Mouse (Mus musculus) forebrain, embryonic 10.5 days (tissue): Measurements from ENCODE around the gene Tedc1. TPM values are rescaled to one million over a fixed set of nuclear protein-coding genes. Genes with fewer than 3 reads are reported as not detected.

Experiments
- polyA plus RNA-seq: library from polyadenylated mRNA; unstranded; fragments of >200 nt; fragmentation: Nextera tagmentation; extraction: Ambion mirVana; gene quantifications from 2 replicates; pipeline ENCODE4 v1.2.1, GENCODE M21; 2016

The Tedc1 gene
- polyA plus RNA-seq, 1 experiment from 2014 or later, result 66.4 TPM

Other genes with a start within 250 kb of the Tedc1 start
- gene Jag2, start 226.6 kb upstream of the Tedc1 start, polyA plus RNA-seq, result 2.3 and 3.8 TPM in 2 replicates
- 61.4 and 70.4 TPM in 2 replicates for gene Nudt14, start 214.3 kb upstream of the Tedc1 start, polyA plus RNA-seq
- 22.4 and 24.2 TPM in 2 replicates for gene Btbd6, start 179.9 kb upstream of the Tedc1 start, polyA plus RNA-seq
- gene Brf1, start 155.7 kb upstream of the Tedc1 start, polyA plus RNA-seq, result 50.8 and 58.1 TPM in 2 replicates
- gene Pacs2, start 141.9 kb upstream of the Tedc1 start, polyA plus RNA-seq, result 16.9 and 18.3 TPM in 2 replicates
- not detected in 2 replicates for gene Tex22, start 81.9 kb upstream of the Tedc1 start, polyA plus RNA-seq
- gene Mta1, start 58.1 kb upstream of the Tedc1 start, polyA plus RNA-seq, result 21.2 and 22.7 TPM in 2 replicates
- 172 and 182 TPM in 2 replicates for gene Crip2, start 16.2 kb upstream of the Tedc1 start, polyA plus RNA-seq
- 59.2 and 59.5 TPM in 2 replicates for gene Crip1, start 10.1 kb upstream of the Tedc1 start, polyA plus RNA-seq
- 18.7 and 20.3 TPM in 2 replicates for gene Tmem121, start 29.5 kb downstream of the Tedc1 start, polyA plus RNA-seq